Mouse (Mus musculus): ENCODE measurements around the gene Gm21860.
"Not testable (repeated sequence)": the region's sequence is repeated elsewhere in the genome, so short reads cannot be mapped to it uniquely, and the experiment has no call there.

Gene Gm21860

GRCm38 (mm10) chrY:90731593-90731955 lies 23.0 kb downstream of the Gm21860 start:
- not testable (repeated sequence) for DNase-seq

DNA sequence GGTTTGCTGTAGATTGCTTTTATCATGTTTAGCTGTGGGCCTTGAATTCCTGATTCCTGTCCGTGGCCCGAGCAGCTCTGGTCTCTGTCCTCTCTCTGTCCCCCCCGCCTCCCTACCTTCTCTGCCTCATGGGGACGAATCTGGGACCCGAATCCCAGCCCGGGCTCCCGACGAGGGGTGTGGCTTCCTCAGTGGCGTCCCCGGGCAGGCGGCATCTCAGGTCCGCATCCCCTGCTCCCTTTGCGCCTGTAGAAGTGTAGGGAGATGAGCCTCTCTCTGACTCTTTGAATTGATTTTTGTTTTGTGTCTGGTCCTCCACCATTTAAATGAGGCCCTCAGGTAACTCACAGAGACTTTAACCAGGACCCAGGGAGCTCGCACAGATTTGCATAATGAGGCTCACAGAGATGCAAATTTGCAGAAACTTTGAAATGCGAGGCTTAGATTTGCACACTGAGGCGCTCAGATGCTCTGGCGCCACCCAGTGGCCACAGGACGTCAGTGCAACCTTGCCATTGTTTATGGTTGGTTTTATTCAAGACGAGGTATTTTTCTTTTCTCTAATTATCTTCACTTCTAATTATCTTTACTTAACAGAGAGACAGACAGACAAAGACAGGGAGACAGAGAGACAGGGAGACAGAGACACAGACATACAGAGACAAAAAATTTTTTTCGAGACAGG lies 23.6 kb downstream of the Gm21860 start:
- peak; percentile 30 to 53 for DNase-seq

- DNase-seq, result not testable (repeated sequence)
Observed at GRCm38 (mm10) chrY:90729816-90730303, 24.8 kb downstream of the Gm21860 start.

DNA sequence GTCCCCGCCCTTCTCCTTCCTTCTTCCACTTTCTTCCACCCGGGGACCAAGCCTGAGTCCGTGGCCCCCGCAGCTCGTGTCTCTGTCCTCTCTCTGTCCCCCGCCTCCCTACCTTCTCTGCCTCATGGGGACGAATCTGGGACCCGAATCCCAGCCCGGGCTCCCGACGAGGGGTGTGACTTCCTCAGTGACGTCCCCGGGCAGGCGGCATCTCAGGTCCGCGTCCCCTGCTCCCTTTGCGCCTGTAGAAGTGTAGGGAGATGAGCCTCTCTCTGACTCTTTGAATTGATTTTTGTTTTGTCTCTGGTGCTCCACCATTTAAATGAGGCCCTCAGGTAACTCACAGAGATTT lies 25.7 kb downstream of the Gm21860 start:
- DNase-seq, result peak; percentile 43 to 46

DNA sequence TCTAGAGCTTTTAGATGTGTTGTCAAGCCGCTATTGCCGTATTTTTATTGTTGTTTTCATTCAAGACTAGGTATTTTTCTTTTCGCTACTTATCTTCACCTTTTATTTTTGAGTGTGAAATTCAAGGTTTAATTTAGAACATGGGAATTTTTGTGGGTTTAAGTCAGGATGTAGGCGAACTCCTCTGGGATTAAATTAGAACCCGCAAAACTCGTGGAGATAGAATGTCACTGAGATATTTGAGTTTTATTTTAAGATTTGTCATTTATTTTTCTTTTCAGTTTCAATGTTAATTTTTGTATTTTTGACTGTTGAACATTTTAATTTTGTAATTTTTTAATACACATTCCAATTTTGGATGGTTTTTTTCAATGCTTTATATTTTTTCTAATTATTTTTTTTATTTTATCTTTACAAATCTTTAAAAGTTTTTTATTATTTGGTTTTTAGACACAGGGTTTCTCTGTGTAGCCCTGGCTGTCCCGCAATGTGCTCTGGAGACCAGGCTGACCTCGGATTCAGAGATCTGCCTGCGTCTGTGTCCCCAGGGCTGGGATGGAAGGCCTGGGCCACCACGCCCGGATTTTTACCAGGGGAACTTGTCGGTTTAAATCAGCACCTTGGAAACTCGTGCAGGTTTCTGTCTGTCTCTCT lies 26.2 kb downstream of the Gm21860 start:
- peak; percentile 38 to 57 for DNase-seq

DNA sequence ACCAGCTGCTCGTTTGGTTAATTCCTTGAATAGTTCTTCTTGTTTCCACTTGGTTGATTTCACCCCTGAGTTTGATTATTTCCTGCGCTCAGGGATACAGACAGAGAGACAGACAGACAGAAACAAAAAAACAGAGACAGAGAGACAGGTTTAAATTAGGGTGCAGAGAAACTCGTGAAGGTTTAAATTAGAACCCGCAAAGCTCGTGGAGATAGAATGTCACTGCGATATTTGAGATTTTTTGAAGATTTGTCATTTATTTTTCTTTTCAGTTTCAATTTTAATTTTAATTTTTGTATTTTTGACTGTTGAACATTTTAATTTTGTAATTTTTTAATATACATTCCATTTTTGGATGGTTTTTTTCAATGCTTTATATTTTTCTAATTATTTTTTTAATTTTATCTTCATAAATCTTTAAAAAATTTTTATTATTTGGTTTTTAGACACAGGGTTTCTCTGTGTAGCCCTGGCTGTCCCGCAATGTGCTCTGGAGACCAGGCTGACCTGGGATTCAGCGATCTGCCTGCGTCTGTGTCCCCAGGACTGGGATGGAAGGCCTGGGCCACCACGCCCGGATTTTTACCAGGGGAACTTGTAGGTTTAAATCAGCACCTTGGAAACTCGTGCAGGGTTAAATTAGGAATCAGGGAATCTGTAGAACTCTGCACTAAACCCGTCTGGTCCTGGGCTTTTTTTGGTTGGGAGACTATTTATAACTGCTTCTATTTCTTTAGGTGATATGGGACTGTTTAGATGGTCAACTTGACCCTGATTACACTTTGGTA lies 27.3 kb downstream of the Gm21860 start:
- DNase-seq, result peak in 1 of 2 experiments; percentile 21

DNA sequence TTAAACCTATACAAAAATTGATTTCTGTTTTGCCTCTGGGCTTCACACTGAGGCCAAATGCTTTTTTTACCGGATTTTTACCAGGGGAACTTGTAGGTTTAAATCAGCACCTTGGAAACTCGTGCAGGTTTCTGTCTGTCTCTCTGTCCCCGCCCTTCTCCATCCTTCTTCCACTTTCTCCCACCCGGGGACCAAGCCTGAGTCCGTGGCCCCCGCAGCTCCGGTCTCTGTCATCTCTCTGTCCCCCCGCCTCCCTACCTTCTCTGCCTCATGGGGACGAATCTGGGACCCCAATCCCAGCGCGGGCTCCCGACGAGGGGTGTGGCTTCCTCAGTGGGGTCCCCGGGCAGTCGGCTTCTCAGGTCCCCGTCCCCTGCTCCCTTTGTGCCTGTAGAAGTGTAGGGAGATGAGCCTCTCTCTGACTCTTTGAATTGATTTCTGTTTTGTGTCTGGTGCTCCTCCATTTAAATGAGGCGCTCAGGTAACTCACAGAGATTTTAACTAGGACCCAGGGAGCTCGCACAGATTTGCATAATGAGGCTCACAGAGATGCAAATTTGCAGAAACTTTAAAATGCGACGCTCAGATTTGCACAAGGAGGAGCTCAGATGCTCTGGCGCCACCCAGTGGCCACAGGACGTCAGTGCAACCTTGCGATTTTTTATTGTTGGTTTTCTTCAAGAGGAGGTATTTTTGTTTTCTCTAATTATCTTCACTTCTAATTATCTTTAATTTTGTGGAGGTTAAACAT lies 28.7 kb downstream of the Gm21860 start:
- DNase-seq, result not testable (repeated sequence)

DNA sequence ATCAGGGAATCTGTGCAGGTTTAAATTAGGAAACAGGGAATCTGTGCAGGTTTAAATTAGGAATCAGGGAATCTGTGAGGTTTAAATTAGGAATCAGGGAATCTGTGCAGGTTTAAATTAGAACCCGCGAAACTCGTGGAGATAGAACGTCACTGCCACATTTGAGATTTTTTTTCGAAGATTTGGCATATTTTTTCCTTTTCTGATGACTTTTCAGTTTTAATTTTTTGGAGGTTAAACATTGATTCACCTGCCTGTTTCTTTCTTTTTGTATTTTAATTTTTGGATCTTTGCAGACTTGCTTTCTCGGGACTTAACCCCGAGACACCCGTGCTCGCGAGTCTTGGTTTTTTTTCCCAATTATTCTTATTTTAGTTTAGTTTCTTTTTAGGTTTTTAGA lies 29.5 kb downstream of the Gm21860 start:
- DNase-seq, result not testable (repeated sequence)

DNA sequence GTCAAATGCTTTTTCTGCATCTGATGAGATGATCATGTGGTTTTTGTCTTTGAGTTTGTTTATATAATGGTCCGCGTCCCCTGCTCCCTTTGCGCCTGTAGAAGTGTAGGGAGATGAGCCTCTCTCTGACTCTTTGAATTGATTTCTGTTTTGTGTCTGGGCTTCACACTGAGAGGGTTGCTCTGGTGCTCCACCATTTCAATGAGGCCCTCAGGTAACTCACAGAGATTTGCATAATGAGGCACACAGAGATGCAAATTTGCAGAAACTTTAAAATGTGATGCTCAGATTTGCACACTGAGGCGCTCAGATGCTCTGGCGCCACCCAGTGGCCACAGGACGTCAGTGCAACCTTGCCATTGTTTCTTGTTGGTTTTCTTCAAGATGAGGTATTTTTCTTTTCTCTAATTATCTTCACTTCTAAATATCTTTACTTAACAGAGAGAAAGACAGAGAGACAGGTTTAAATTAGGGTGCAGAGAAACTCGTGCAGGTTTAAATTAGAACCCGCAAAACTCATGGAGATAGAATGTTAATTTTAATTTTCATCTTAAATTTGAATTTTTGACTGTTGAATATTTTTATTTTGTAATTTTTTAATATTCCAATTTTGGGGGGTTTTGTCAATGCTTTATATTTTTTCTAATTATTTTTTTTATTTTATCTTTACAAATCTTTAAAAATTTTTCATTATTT lies 30.5 kb downstream of the Gm21860 start:
- peak in 1 of 2 experiments; percentile 34 for DNase-seq

- DNase-seq, result peak; percentile 42 to 69
Observed at GRCm38 (mm10) chrY:90723336-90723987, 31.2 kb downstream of the Gm21860 start.

DNA sequence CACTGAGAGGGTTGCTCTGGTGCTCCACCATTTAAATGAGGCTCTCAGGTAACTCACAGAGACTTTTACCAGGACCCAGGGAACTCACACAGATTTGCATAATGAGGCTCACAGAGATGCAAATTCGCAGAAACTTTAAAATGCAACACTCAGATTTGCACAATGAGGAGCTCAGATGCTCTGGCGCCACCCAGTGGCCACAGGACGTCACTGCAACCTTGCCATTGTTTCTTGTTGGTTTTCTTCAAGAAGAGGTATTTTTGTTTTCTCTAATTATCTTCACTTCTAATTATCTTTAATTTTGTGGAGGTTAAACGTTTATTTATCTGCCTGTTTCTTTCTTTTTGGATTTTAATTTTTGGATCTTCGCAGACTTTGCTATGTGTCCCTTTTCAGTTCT lies 34.1 kb downstream of the Gm21860 start:
- not testable (repeated sequence) for DNase-seq

DNA sequence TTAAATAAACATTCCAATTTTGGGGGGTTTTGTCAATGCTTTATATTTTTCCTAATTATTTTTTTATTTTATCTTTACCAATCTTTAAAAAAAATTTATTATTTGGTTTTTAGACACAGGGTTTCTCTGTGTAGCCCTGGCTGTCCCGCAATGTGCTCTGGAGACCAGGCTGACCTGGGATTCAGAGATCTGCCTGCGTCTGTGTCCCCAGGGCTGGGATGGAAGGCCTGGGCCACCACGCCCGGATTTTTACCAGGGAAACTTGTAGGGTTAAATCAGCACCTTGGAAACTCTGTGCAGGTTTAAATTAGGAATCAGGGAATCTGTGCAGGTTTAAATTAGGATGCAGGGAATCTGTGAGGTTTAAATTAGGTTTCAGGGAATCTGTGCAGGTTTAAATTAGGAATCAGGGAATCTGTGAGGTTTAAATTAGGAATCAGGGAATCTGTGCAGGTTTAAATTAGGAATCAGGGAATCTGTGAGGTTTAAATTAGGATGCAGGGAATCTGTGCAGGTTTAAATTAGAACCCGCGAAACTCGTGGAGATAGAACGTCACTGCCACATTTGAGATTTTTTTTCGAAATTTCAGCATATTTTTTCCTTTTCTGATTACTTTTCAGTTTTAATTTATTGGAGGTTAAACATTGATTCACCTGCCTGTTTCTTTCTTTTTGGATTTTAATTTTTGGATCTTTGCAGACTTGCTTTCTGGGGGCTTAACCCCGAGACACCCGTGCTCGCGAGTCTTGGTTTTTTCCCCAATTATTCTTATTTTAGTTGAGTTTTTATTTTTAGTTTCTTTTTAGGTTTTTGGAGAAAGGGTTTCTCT lies 35.0 kb downstream of the Gm21860 start:
- DNase-seq, result not testable (repeated sequence)

DNA sequence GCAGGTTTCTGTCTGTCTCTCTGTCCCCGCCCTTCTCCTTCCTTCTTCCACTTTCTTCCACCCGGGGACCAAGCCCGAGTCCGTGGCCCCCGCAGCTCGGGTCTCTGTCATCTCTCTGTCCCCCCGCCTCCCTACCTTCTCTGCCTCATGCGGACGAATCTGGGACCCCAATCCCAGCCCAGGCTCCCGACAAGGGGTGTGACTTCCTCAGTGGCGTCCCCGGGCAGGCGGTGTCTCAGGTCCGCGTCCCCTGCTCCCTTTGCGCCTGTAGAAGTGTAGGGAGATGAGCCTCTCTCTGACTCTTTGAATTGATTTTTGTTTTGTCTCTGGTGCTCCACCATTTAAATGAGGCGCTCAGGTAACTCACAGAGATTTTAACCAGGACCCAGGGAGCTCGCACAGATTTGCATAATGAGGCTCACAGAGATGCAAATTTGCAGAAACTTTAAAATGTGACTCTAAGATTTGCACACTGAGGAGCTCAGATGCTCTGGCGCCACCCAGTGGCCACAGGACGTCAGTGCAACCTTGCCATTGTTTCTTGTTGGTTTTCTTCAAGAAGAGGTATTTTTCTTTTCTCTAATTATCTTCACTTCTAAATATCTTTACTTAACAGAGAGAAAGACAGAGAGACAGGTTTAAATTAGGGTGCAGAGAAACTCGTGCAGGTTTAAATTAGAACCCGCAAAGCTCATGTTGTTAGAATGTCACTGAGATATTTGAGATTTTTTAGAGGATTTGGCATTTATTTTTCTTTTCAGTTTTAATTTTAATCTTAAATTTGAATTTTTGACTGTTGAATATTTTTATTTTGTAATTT lies 35.8 kb downstream of the Gm21860 start:
- DNase-seq, result peak; percentile 62 to 77

DNA sequence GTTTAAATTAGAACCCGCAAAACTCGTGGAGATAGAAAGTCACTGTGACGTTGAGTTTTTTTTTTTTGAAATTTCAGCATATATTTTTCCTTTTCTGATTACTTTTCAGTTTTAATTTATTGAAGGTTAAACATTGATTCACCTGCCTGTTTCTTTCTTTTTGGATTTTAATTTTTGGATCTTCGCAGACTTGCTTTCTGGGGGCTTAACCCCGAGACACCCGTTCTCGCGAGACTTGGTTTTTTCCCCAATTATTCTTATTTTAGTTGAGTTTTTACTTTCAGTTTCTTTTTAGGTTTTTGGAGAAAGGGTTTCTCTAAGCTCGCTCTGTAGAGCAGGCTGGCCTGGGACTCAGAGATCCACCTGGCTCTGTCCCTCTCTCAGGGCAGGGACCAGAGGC lies 36.6 kb downstream of the Gm21860 start:
- not testable (repeated sequence) for DNase-seq

DNA sequence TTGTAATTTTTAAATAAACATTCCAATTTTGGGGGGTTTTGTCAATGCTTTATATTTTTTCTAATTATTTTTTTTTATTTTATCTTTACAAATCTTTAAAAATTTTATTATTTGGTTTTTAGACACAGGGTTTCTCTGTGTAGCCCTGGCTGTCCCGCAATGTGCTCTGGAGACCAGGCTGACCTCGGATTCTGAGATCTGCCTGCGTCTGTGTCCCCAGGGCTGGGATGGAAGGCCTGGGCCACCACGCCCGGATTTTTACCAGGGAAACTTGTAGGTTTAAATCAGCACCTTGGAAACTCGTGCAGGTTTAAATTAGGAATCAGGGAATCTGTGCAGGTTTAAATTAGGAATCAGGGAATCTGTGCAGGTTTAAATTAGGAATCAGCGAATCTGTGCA lies 37.1 kb downstream of the Gm21860 start:
- DNase-seq, result peak in 1 of 2 experiments; percentile 7

All from cerebellum, adult 18-20 months (tissue).